Mouse (Mus musculus) Patski (cell line): ENCODE results near the gene Tmem223. TPM values are rescaled to one million over a fixed set of nuclear protein-coding genes. Genes with fewer than 3 reads are reported as not detected.
"Not testable (repeated sequence)": the region's sequence is repeated elsewhere in the genome, so short reads cannot be mapped to it uniquely, and the experiment has no call there.

Experiments
- ATAC-seq: fragments of 100-300 bp; one replicate; pipeline ENCODE4 v1.8.0; 2021
- CTCF ChIA-PET: fragments of 350-600 bp; sonication (Branson Sonifier 250); formaldehyde crosslinking; loops from one replicate; lab custom pipeline; 2022; ENCODE audit warnings: inconsistent platforms; lab: Charles Lee
- POLR2A ChIA-PET: fragments of 350-600 bp; sonication (Branson Sonifier 250); formaldehyde crosslinking; loops from one replicate; lab custom pipeline; 2022; ENCODE audit warnings: antibody characterized with exemption, inconsistent platforms; lab: Charles Lee
- DNase-seq: peaks from one replicate; pipeline ENCODE4 v3.0.0-alpha.2; 2011; ENCODE audit warnings: low read depth, low spot score
- H3K27me3 ChIP-seq: fragments of 371-371 bp; one replicate; pipeline ENCODE4 v1.5.1; 2021
- CTCF ChIP-seq: fragments of 100-300 bp; IDR thresholded peaks from one replicate; pipeline ENCODE4 v1.5.1; 2021
- in situ Hi-C: fragments of 300-500 bp; cut with MboI; formaldehyde crosslinking; loops from 3 replicates; pipeline ENCODE4 v1.11.1; 2018; ENCODE audit warnings: low pct_unique_long_range_greater_than_20kb, mixed read lengths
- polyA plus RNA-seq: library from polyadenylated mRNA; unstranded; gene quantifications from one replicate; pipeline ENCODE4 v1.2.3, GENCODE M21; 2021

Tmem223 gene
- polyA plus RNA-seq, 1 experiment from 2014 or later, result 74.3 TPM

DNA sequence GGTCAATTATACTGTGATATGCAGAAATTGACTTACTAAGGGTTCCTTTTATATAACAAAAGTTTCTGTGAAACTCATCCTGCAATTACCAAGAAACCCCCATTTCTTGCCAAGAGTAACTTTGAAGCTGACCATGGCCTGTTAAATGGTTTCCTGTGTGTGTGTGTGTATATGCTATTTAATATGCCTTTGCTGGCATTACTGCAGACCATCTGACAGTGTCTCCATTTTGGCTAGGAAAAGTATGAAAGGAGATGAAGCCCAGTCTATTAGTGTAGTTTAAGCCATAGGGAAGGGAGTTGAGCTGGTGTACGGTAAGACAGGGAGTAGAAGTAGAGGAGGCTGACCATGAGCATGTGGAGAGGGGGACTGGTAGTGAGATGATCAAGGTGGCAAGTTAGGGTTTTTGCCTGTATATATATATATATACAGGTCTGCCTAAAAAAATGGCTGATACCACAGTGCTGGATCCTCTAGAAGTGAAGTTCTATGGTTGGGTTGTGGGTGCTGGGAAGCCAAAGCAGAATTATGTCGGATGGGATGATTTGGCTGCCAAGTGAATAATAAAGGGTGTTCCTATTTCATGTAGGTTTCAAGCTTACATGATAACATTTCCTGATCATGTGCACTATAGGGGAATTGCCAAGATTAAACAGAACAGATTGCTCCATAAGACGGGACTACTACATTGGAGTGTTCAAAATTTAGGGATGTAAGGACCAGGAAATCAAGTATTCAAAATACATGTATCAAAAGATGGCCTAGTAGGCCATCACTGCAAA is 44.0 kb upstream of the Tmem223 start:
- ChIA-PET CTCF (interaction anchor here (1.0 to 2.1 kb wide), 4 partner anchors 9 to 14 kb away, joined by 3 to 12 read pairs (median 4); no protein-coding TSS in a partner anchor), POLR2A (interaction anchor here (0.6 to 1.5 kb wide), 4 partner anchors 9 to 14 kb away, joined by 3 to 7 read pairs (median 4); partner anchors contain the start of gene 1700092M07Rik)
- ATAC-seq (no peak), DNase-seq (no peak)
- no peak for TF ChIP-seq CTCF
- in situ Hi-C loops, result no loop called here
- no peaks in the 10 kb centered on the region for H3K27me3 ChIP-seq

DNA sequence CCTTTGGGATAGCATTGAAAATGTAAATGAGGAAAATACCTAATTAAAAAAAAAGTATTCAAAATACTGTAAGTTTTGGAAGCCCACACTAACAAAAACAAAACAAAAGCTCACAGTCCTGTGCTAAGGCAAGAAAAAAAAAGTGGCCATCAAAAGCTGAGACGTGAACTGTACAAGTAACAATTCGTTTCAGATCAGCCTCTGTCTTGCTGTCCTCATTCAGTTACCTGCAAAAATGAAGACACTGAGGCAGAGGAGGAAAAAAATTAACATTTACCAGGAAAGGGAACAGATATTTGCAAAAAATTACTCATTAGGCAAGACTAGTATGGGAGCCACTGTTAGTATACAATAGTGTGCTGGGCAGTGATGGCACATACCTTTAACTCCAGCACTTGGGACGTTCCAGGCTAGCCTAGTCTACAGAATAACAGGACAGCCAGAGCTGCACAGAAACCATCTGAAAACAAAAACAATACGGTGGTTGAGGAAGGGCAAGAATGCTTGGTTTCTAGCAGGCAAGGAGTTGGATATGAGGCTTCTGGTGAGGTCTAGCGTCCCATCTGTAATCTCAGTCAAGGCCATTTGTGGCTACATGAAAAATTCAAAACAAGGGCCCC is 43.2 kb upstream of the Tmem223 start:
- in situ Hi-C loops, result no loop called here
- ATAC-seq (no peak), DNase-seq (no peak)
- peaks cover 3% of the 10 kb centered on the region for H3K27me3 ChIP-seq
- no peak for TF ChIP-seq CTCF
- ChIA-PET POLR2A (interaction anchor here (1.3 kb wide), 1 partner anchor 10 kb away, joined by 3 read pairs; no protein-coding TSS in a partner anchor), CTCF (interaction anchor here (1.1 to 2.1 kb wide), 3 partner anchors 10 to 45 kb away, joined by 3 to 12 read pairs (median 5); no protein-coding TSS in a partner anchor)

DNA sequence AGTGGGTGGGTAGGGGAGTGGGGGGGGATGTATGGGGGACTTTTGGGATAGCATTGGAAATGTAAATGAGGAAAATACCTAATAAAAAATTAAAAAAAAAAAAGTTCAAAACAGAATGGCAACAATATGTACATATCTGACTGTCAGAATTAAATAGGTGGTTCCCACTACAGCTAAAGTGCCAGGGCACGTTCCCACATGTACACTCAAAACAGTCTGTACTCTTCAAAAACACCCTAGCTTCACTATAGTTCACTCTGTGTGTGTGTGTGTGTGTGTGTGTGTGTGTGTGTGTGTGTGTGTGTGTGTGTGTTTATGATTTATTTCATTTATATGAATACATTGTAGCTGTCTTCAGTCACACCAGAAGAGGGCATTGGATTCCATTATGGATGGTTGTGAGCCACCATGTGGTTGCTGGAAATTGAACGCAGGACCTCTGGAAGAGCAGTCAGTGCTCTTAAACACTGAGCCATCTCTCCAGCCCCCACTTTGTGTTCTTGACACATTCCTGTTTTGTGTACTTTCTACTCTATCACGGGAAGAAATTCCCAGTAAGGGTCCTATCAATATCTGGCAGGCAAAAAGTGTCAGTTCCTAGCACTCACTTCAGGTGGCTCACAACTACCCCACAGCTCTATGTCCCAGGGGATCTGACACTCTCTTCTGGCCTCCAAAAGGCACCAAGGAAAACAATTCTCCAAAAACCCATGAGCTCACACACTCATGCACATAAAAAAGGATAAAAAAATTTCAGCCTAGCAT is 42.3 kb upstream of the Tmem223 start:
- H3K27me3 ChIP-seq, ATAC-seq, DNase-seq, in situ Hi-C loops: not testable (repeated sequence)
- CTCF ChIA-PET, result interaction anchor here (1.1 to 1.7 kb wide), 3 partner anchors 9 to 46 kb away, joined by 3 to 5 read pairs (median 4); no protein-coding TSS in a partner anchor
- POLR2A ChIA-PET, result interaction anchor here (0.8 kb wide), 1 partner anchor 9 kb away, joined by 3 read pairs; no protein-coding TSS in a partner anchor

DNA sequence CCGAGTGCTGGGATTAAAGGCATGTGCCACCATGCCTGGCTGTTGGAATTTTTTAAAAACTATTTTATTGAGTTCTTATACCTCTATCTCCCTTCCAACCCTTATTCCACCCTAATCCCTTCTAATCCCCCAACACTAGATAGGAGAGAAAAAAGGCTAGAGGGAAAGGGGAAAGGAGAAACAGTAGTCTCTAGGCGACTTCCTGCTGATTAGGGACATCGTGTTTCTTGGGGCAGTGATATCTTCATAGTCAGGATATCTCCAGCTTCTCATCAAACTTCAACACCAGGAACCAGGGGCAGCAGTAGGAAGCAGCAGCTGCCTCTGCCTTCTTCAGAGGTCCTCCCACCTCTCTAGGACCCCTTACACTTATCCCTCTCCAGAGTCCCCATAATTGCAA is 36.5 kb upstream of the Tmem223 start:
- ATAC-seq (no peak), DNase-seq (no peak)
- POLR2A ChIA-PET, result interaction anchor here (1.2 kb wide), 1 partner anchor 21 kb away, joined by 3 read pairs; no protein-coding TSS in a partner anchor
- CTCF ChIA-PET, result interaction anchor here (1.2 kb wide), 1 partner anchor 21 kb away, joined by 4 read pairs; no protein-coding TSS in a partner anchor
- no peak for TF ChIP-seq CTCF
- in situ Hi-C loops, result no loop called here
- H3K27me3 ChIP-seq, result peaks cover 19% of the 10 kb centered on the region

DNA sequence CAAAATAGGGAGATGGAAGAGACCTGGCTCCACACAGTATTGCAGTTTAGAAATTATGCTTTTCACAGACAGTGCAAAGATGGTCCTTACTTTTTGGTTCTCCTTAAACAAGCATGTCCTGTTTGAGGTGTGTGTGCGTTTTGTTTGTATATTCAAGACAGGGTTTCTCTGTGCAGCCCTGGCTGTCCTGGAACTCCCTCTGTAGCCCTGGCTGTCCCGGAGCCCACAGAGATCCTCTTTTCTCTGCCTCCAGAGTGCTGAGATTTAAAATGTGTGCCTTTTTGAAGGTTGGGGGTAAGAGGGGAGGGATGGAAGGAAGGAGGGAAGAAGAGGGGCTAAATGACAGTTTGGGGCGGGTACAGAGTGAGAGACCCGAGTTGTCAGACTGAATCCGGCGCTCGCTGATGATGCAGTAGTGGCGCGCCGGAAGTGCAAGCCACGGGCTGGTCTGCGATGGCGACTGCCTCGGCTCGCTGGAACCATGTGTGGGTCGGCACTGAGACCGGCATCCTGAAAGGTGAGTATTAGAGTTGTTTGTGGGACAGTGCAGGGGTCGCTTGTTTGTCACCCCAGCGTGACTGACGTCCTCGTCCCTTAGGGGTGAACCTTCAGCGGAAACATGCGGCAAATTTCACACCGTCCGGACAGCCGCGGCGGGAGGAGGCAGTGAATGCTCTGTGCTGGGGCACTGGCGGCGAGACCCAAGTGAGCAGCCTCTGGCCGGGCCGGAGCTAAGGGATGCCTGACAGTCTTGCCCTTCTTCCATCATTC is 35.2 kb upstream of the Tmem223 start, which contains the start of gene Wdr74:
Wdr74 (plus strand) TSS at position 439 of the 771 bp plus-strand sequence.
- TF ChIP-seq CTCF, result no peak
- ATAC-seq, result peak; percentile 96
- in situ Hi-C loops, result no loop called here
- CTCF ChIA-PET, result interaction anchor here (1.2 to 2.4 kb wide), 2 partner anchors 13 to 22 kb away, joined by 4 to 5 read pairs; partner anchors contain the start of gene Slc3a2
- POLR2A ChIA-PET, result interaction anchor here (1.2 to 1.3 kb wide), 2 partner anchors 13 to 22 kb away, joined by 3 read pairs; partner anchors contain the start of gene Slc3a2
- peaks cover 19% of the 10 kb centered on the region for H3K27me3 ChIP-seq
- no peak for DNase-seq

DNA sequence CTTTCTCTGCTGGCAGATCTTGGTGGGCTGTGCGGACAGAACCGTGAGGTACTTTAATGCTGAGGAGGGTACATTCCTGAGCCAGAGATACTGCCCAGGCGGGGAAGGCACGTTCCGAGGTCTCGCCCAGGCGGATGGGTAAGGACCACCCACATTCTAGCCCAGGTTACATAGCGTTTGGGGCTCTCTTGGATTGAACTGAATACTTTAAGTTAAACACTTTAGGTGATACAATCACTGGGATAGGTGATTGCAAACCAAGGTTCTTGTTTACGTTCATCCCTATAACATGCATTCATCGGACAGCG is 34.7 kb upstream of the Tmem223 start:
- ChIA-PET POLR2A (interaction anchor here (1.3 kb wide), 1 partner anchor 13 kb away, joined by 3 read pairs; the partner anchor contains the start of gene Slc3a2), CTCF (interaction anchor here (1.3 to 2.5 kb wide), 3 partner anchors 13 to 18 kb away, joined by 3 to 7 read pairs (median 5); partner anchors contain the start of gene Slc3a2)
- no peak for DNase-seq
- in situ Hi-C loops, result no loop called here
- peak; percentile 40 for ATAC-seq
- TF ChIP-seq CTCF, result no peak
- peaks cover 19% of the 10 kb centered on the region for H3K27me3 ChIP-seq

DNA sequence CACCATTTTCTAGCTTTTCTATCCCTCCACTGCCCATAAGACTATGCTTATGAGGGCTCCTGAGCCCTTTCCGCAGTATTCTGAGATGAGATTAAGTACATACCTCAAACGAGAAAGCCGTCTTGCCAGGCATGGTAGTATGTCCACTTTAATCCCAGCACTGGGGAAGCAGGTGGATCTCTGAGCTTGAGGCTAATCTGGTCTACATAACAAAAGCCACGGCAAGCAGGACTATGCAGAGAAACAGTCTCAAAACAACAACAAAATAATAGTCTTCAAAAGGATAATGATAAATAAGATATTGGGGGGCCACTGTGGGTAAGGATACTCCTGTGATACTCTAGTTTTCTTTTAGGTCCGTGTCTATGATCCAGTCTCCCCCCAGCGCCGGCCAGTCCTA is 31.9 kb upstream of the Tmem223 start:
- no peak for DNase-seq
- no peak for ATAC-seq
- peaks cover 6% of the 10 kb centered on the region for H3K27me3 ChIP-seq
- ChIA-PET POLR2A (interaction anchor here (1.5 kb wide), 1 partner anchor 18 kb away, joined by 4 read pairs; the partner anchor contains the start of gene Nxf1), CTCF (interaction anchor here (1.1 to 1.2 kb wide), 4 partner anchors 8 to 371 kb away, joined by 3 to 5 read pairs (median 4); no protein-coding TSS in a partner anchor)
- no peak for TF ChIP-seq CTCF
- in situ Hi-C loops, result no loop called here

DNA sequence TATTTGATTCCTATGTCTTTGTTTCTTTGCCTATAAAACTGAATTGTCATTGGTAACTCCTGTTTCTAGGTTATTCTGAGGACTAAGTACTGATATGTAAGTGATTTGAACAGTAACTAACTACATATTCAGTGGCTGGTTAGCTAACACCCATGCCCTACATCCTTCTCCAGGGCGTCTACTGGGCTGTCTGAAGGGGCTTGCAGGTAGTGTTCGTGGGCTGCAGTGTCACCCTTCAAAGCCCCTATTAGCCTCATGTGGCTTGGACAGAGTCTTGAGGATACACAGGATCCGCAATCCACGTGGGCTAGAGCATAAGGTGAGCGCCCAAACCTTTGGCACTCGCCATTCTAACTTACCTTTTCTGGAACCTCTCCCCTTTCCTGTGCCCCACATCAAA is 31.1 kb upstream of the Tmem223 start:
- TF ChIP-seq CTCF, result no peak
- H3K27me3 ChIP-seq, result no peaks in the 10 kb centered on the region
- no peak for ATAC-seq
- POLR2A ChIA-PET, result interaction anchor here (1.0 to 1.5 kb wide), 2 partner anchors 17 to 18 kb away, joined by 3 to 4 read pairs; partner anchors contain the start of gene Nxf1
- CTCF ChIA-PET, result interaction anchor here (1.6 kb wide), 1 partner anchor 21 kb away, joined by 5 read pairs; no protein-coding TSS in a partner anchor
- DNase-seq, result no peak
- in situ Hi-C loops, result no loop called here

DNA sequence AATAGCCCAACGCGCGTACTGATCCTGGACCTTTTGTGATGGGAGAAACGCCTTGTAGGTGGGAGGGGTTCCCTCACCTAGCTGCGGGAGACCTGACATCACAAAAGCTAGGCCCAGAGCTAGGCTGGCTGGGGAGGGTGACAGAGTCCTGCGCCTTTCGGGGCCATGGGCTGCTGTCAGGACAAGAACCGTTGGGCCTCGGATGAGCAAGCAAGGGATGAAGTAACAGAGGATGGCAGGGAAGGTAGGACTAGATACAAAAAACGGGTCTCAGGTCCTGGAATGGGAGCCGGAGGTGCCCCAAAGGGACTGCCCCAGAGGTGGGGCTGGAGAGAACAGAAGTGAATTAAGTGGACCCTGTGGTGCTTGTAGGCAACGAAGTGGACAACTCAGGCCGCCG is 30.2 kb upstream of the Tmem223 start, which contains the start of gene 1700092M07Rik:
1700092M07Rik (plus strand) TSS at position 116 of the 400 bp plus-strand sequence.
- ATAC-seq, result no peak
- no peak for TF ChIP-seq CTCF
- in situ Hi-C loops, result no loop called here
- ChIA-PET CTCF (interaction anchor here (1.5 to 1.6 kb wide), 2 partner anchors 22 to 24 kb away, joined by 3 to 5 read pairs; no protein-coding TSS in a partner anchor), POLR2A (interaction anchor here (0.6 to 2.1 kb wide), 3 partner anchors 14 to 27 kb away, joined by 3 to 7 read pairs (median 3); no protein-coding TSS in a partner anchor)
- no peak for DNase-seq
- no peaks in the 10 kb centered on the region for H3K27me3 ChIP-seq
